Mouse (Mus musculus) brain, embryonic 14.5 days (tissue): Measurements from ENCODE around the gene Gstp3.
"Not testable (repeated sequence)": the region's sequence is repeated elsewhere in the genome, so short reads cannot be mapped to it uniquely, and the experiment has no call there.

Experiments
- CTCF ChIP-seq: fragments of 200-500 bp; IDR thresholded peaks from 2 replicates; pipeline ENCODE4 v1.5.1; 2012; ENCODE audit warnings: inconsistent platforms, mild to moderate bottlenecking, moderate library complexity, borderline replicate concordance; ENCODE audit not compliant: insufficient read depth, insufficient read length; ENCODE audit errors: extremely low read depth
- POLR2A ChIP-seq: fragments of 200-500 bp; IDR thresholded peaks from 2 replicates; pipeline ENCODE4 v1.6.1; 2012; ENCODE audit warnings: mild to moderate bottlenecking, inconsistent platforms, borderline replicate concordance; ENCODE audit not compliant: poor library complexity, insufficient read depth, insufficient read length, severe bottlenecking; ENCODE audit errors: extremely low read depth

GRCm38 (mm10) chr19:4040941-4041340, 18.4 kb downstream of the Gstp3 start:
- TF ChIP-seq POLR2A, CTCF: not testable (repeated sequence)
